Mouse (Mus musculus) small intestine, adult 2 months (tissue): ENCODE results near the gene Cflar. TPM values are rescaled to one million over a fixed set of nuclear protein-coding genes. Genes with fewer than 3 reads are reported as not detected.
"Not testable (repeated sequence)": the region's sequence is repeated elsewhere in the genome, so short reads cannot be mapped to it uniquely, and the experiment has no call there.

ENCODE experiments used
- H3K27ac ChIP-seq: fragments of 200-500 bp; 2 replicates; pipeline ENCODE4 v1.5.1; 2012; ENCODE audit warnings: low read depth, low read length, control low read depth, inconsistent platforms; ENCODE audit not compliant: insufficient read depth
- H3K27me3 ChIP-seq: fragments of 200-500 bp; 2 replicates; pipeline ENCODE4 v1.6.1; 2012; ENCODE audit warnings: mild to moderate bottlenecking, moderate library complexity, low read length, inconsistent platforms; ENCODE audit not compliant: control insufficient read depth, insufficient read depth
- H3K36me3 ChIP-seq: fragments of 200-500 bp; 2 replicates; pipeline ENCODE4 v1.6.1; 2012; ENCODE audit warnings: mild to moderate bottlenecking, low read length, control low read depth, inconsistent platforms; ENCODE audit not compliant: control insufficient read depth, insufficient read depth
- H3K4me1 ChIP-seq: fragments of 200-500 bp; 2 replicates; pipeline ENCODE4 v1.6.1; 2012; ENCODE audit warnings: low read length, inconsistent platforms, mixed read lengths; ENCODE audit not compliant: control insufficient read depth, insufficient read depth, insufficient read length
- H3K4me3 ChIP-seq: fragments of 200-500 bp; 2 replicates; pipeline ENCODE4 v1.5.1; 2012; ENCODE audit warnings: low read depth, mild to moderate bottlenecking, control low read depth, inconsistent platforms, low read length, moderate library complexity
- CTCF ChIP-seq: fragments of 200-500 bp; IDR thresholded peaks from 2 replicates; pipeline ENCODE4 v1.5.1; 2012; ENCODE audit warnings: low read depth, mild to moderate bottlenecking, control low read depth, inconsistent platforms, low read length, moderate library complexity, mixed read lengths; ENCODE audit not compliant: insufficient replicate concordance, insufficient read length; ENCODE audit errors: extremely low read depth
- POLR2A ChIP-seq: fragments of 200-500 bp; IDR thresholded peaks from 2 replicates; pipeline ENCODE4 v1.6.1; 2012; ENCODE audit warnings: low read depth, mild to moderate bottlenecking, control low read depth, inconsistent platforms, low read length, moderate library complexity
- WGBS: fragments of 180-500 bp; shearing (Covaris S2); methylation state at CpG from one replicate; pipeline ENCODE4 v1.1.7; 2018; 5-methylcytosine and 5-hydroxymethylcytosine counted together
- polyA plus RNA-seq: library from polyadenylated mRNA; depleted of rRNA; stranded (reverse); fragments of >200 nt; gene quantifications from 2 replicates; pipeline ENCODE4 v1.2.3, GENCODE M21; 2012

Gene Cflar
- polyA plus RNA-seq, 1 experiment = 29.5 TPM

GRCm38 (mm10) chr1:58788410-58788809 lies 77.1 kb downstream of the Cflar start:
- H3K27me3 ChIP-seq = no peaks in the 10 kb centered on the region
- no peak for TF ChIP-seq CTCF
- TF ChIP-seq POLR2A = no peak
- 94% methylated on average over 4 of the region's 4 CpGs for WGBS

GRCm38 (mm10) chr1:58794705-58795104 lies 83.4 kb downstream of the Cflar start:
- WGBS = 44% methylated on average over 2 of the region's 2 CpGs
- H3K27me3 ChIP-seq = no peaks in the 10 kb centered on the region
- no peak overlapping the region for H3K4me3 ChIP-seq
- peaks cover 8% of the 10 kb centered on the region; the same call in 1 of the 2 replicates for H3K4me1 ChIP-seq
- H3K36me3 ChIP-seq = peaks cover 3% of the 10 kb centered on the region
- H3K27ac ChIP-seq = peak overlapping the region; percentile 96
- TF ChIP-seq POLR2A (no peak), CTCF (no peak)

More at GRCm38 (mm10) chr1:58788410-58788809, 77.1 kb downstream of the Cflar start:
- H3K4me1 ChIP-seq = peaks cover 9% of the 10 kb centered on the region; the same call in 1 of the 2 replicates
- no peak overlapping the region for H3K4me3 ChIP-seq
- no peaks in the 10 kb centered on the region for H3K36me3 ChIP-seq
- H3K27ac ChIP-seq = no peak overlapping the region

DNA sequence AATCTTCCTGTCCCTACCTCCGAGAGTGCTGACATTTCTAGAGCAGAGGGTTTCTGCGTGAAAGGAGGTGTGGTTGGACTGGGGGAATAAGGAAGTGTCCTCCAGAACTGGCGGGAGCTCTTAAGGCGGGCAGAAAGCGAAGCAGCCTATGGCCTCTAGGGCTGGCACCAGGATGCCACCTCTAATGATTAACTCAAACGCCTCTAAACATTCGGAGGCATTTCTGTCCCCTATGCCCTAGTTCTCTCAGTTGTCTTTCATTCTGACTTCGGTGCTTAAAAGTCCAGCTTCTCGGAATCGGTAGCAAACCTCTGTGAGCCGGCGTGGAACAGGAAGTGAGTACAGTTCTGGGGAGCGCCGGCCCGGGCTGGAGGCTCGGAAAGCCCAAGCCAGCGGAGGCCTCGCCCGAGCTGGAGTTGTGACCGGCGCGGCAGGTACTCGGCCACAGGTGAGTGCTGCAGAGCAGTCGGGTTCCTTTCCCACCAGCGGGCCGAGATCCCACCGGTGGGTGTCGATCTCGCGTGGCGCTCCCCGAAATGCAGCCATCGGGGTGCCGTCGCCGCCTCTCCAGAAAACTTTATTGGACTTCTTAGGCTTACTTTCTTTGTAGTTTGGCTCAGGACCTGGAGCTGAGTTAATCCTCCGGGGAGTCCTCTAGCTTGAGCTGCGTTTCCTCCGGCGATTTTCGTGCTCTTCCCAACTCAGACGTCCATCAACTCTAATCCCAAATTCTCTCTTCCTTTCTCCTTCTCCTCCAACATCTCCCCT lies 84.2 kb downstream of the Cflar start, which contains the start of gene Casp8:
TSS of gene Casp8 (plus strand) at position 84 of the 768 bp plus-strand sequence.
- Histone ChIP-seq H3K27ac (peak within 1 kb of the TSS; percentile 96), H3K27me3 (no peaks in the 10 kb centered on the region), H3K4me3 (peak within 1 kb of the TSS; percentile 76), H3K4me1 (peaks cover 8% of the 10 kb centered on the region; the same call in 1 of the 2 replicates), H3K36me3 (peaks cover 4% of the 10 kb centered on the region)
- TF ChIP-seq CTCF (no peak), POLR2A (peak; percentile 69)
- under 1% methylated on average over 42 of the region's 42 CpGs for WGBS

GRCm38 (mm10) chr1:58796059-58796363 lies 84.7 kb downstream of the Cflar start:
- 0% methylated on average over 3 of the region's 3 CpGs for WGBS
- H3K4me1 ChIP-seq = peaks cover 8% of the 10 kb centered on the region; the same call in 1 of the 2 replicates
- no peaks in the 10 kb centered on the region for H3K27me3 ChIP-seq
- peak overlapping the region; percentile 96 for H3K27ac ChIP-seq
- TF ChIP-seq POLR2A (no peak), CTCF (no peak)
- peaks cover 5% of the 10 kb centered on the region for H3K36me3 ChIP-seq
- peak overlapping the region; percentile 76 for H3K4me3 ChIP-seq

DNA sequence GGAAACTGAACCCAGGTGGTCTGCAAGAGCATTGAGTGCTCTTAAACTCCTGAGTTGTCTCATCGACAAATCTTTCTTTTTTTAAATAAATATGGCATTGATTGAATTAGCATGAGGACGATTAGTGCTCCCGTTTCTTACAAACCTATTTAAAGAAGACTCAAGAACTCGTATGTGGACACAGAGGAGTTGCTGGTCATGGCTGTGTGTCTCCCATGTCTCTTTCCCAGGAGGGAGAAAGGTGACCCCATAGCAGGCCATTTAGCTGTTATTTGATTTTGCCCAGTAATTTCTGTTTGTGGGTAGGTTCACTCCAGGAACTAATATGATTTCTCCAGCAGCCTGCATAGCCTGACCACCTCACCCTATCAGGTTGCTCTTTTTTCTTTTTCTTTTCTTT lies 85.5 kb downstream of the Cflar start:
- H3K27ac ChIP-seq = peak overlapping the region; percentile 37
- H3K4me1 ChIP-seq = peaks cover 8% of the 10 kb centered on the region; the same call in 1 of the 2 replicates
- H3K36me3 ChIP-seq = peaks cover 5% of the 10 kb centered on the region
- TF ChIP-seq POLR2A = no peak
- no peak for TF ChIP-seq CTCF
- no peaks in the 10 kb centered on the region for H3K27me3 ChIP-seq
- H3K4me3 ChIP-seq = peak overlapping the region; percentile 18; the same call in 1 of the 2 replicates
- WGBS = 11% methylated on average over 4 of the region's 4 CpGs

GRCm38 (mm10) chr1:58797370-58797769 lies 86.1 kb downstream of the Cflar start:
- 10% methylated on average over 2 of the region's 2 CpGs for WGBS

DNA sequence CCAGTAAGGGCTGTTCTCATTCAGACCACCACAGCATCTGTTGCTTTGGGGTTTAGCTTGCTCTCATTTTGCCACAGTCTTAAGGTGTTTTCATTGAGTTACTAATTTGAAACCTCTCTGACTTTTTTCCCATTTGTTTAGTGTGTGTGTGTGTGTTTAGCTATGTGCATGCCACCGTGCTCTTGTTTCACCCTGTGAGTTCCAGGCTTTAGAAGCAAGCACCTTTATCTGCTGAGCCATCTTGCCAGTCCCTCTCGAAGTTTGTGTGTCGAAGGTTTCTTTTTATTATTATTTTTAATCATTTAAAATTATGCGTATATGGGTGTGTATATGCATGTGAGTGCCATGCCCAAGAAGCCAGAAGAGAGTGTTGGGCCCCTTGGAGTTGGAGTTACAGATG lies 87.6 kb downstream of the Cflar start:
- Histone ChIP-seq H3K36me3 (peaks cover 5% of the 10 kb centered on the region), H3K27ac (no peak overlapping the region), H3K4me3 (no peak overlapping the region), H3K27me3 (no peaks in the 10 kb centered on the region), H3K4me1 (peaks cover 10% of the 10 kb centered on the region; the same call in 1 of the 2 replicates)
- 95% methylated on average over 4 of the region's 4 CpGs for WGBS
- TF ChIP-seq POLR2A (no peak), CTCF (no peak)

More at GRCm38 (mm10) chr1:58797370-58797769, 86.1 kb downstream of the Cflar start:
- Histone ChIP-seq H3K36me3 (peaks cover 5% of the 10 kb centered on the region), H3K27ac (peak overlapping the region; percentile 37), H3K4me1 (peaks cover 10% of the 10 kb centered on the region; the same call in 1 of the 2 replicates), H3K4me3 (peak overlapping the region; percentile 34), H3K27me3 (no peaks in the 10 kb centered on the region)
- TF ChIP-seq CTCF = no peak
- no peak for TF ChIP-seq POLR2A

DNA sequence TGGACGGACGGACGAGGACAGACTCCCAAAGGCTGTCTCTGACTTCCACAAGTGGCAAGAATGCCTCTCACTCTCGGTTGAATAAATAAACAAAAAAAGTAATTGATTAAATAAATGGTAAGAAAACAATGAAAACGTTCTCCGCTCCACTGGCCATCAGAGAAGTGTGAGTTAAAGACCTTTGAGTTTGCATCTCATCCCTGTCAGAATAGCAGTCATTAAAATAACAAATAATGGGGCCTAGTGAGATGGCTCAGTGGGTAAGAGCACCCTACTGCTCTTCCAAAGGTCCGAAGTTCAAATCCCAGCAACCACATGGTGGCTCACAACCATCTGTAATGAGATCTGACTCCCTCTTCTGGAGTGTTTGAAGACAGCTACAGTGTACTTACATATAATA lies 89.3 kb downstream of the Cflar start:
- not testable (repeated sequence) for H3K27me3 ChIP-seq, H3K36me3 ChIP-seq, H3K4me1 ChIP-seq, H3K27ac ChIP-seq, H3K4me3 ChIP-seq
- WGBS = 89% methylated on average over 7 of the region's 7 CpGs
